Mouse (Mus musculus): ENCODE results near the gene Fgf8. TPM values are rescaled to one million over a fixed set of nuclear protein-coding genes. Genes with fewer than 3 reads are reported as not detected.

The Fgf8 gene
- total RNA-seq, 2 experiments from 2014 or later = not detected

- intact Hi-C loops (cut with DNase I) = no loop called here
Measured at GRCm38 (mm10) chr19:45734191-45734590, 8.5 kb downstream of the Fgf8 start.

GRCm38 (mm10) chr19:45733564-45733963, 9.2 kb downstream of the Fgf8 start:
- intact Hi-C loops (cut with DNase I) = no loop called here
- no peak for DNase-seq

More at GRCm38 (mm10) chr19:45734191-45734590, 8.5 kb downstream of the Fgf8 start:
- DNase-seq = no peak

- DNase-seq = no peak
- intact Hi-C loops (cut with DNase I) = no loop called here
Measured at GRCm38 (mm10) chr19:45731658-45732057, 11.1 kb downstream of the Fgf8 start.

GRCm38 (mm10) chr19:45730042-45730441, 12.7 kb downstream of the Fgf8 start:
- intact Hi-C loops (cut with DNase I) = no loop called here
- no peak for DNase-seq

GRCm38 (mm10) chr19:45727231-45727630, 15.5 kb downstream of the Fgf8 start:
- no peak for DNase-seq
- intact Hi-C loops (cut with DNase I) = no loop called here

GRCm38 (mm10) chr19:45725677-45726277, 16.9 kb downstream of the Fgf8 start:
- no peak for DNase-seq
- intact Hi-C loops (cut with DNase I) = no loop called here

- DNase-seq = no peak
- intact Hi-C loops (cut with DNase I) = no loop called here
Measured at GRCm38 (mm10) chr19:45722188-45722587, 20.5 kb downstream of the Fgf8 start.

- DNase-seq = no peak
- intact Hi-C loops (cut with DNase I) = no loop called here
Measured at GRCm38 (mm10) chr19:45718286-45718685, 24.4 kb downstream of the Fgf8 start.

GRCm38 (mm10) chr19:45717493-45718220, 25.1 kb downstream of the Fgf8 start:
- intact Hi-C loops (cut with DNase I) = no loop called here
- DNase-seq = peak; percentile 52 to 69

- intact Hi-C loops (cut with DNase I) = no loop called here
- DNase-seq = no peak
Measured at GRCm38 (mm10) chr19:45708704-45709103, 34.0 kb downstream of the Fgf8 start.

GRCm38 (mm10) chr19:45696281-45696600, 46.5 kb downstream of the Fgf8 start:
- intact Hi-C loops (cut with DNase I) = no loop called here
- DNase-seq = peak; percentile 40 to 44

GRCm38 (mm10) chr19:45695496-45696280, 47.0 kb downstream of the Fgf8 start:
- intact Hi-C loops (cut with DNase I) = no loop called here
- peak; percentile 56 to 65 for DNase-seq

GRCm38 (mm10) chr19:45694056-45694455, 48.7 kb downstream of the Fgf8 start:
- DNase-seq = no peak
- intact Hi-C loops (cut with DNase I) = no loop called here

- no peak for DNase-seq
- intact Hi-C loops (cut with DNase I) = no loop called here
Measured at GRCm38 (mm10) chr19:45692211-45692610, 50.5 kb downstream of the Fgf8 start.

- DNase-seq = peak in 1 of 2 experiments; percentile 18
- intact Hi-C loops (cut with DNase I) = no loop called here
Measured at GRCm38 (mm10) chr19:45691001-45691535, 51.6 kb downstream of the Fgf8 start.

- intact Hi-C loops (cut with DNase I) = no loop called here
Measured at GRCm38 (mm10) chr19:45687001-45687400, 55.7 kb downstream of the Fgf8 start.

More at GRCm38 (mm10) chr19:45687001-45687400, 55.7 kb downstream of the Fgf8 start:
- DNase-seq = no peak

Other genes with a start within 250 kb of the Fgf8 start
- gene Poll, start 182.4 kb downstream of the Fgf8 start, total RNA-seq (2021) = 1 to 10 TPM; 7.4 to 8.9 TPM
- 10 to 100 TPM; 15.0 to 16.5 TPM for gene Gm17018, start 182.3 kb downstream of the Fgf8 start, total RNA-seq (2021)
- gene Fbxw4, start 82.6 kb downstream of the Fgf8 start, total RNA-seq (2021) = 10 to 100 TPM; 21.0 to 21.7 TPM
- 10 to 100 TPM; 17.7 to 19.7 TPM for gene Npm3, start 6.7 kb upstream of the Fgf8 start, total RNA-seq (2021)
- gene Mgea5, start 40.9 kb upstream of the Fgf8 start, total RNA-seq (2021) = 10 to 100 TPM; 73.6 to 77.1 TPM
- gene Kcnip2, start 73.1 kb upstream of the Fgf8 start, total RNA-seq (2021) = 100 to 1,000 TPM; 121 to 139 TPM

Data from heart, postnatal 10 days (tissue).